Mouse (Mus musculus): ENCODE results near the gene Tmem160. TPM values are rescaled to one million over a fixed set of nuclear protein-coding genes. Genes with fewer than 3 reads are reported as not detected.

Tmem160 gene
- 67.8 and 75.6 TPM in 2 replicates for polyA plus RNA-seq (2015; fragmentation: Nextera tagmentation; extraction: Ambion mirVana)

GRCm38 (mm10) chr7:16452587-16453073 is at the start of gene Tmem160:
Tmem160 (plus strand) TSS chr7:16452779.
- Histone ChIP-seq H3K27ac (replicated peaks) (peak within 1 kb of the TSS; percentile 70), H3K4me1 (replicated peaks) (peaks cover 7% of the 10 kb centered on the region), H3K4me3 (peak within 1 kb of the TSS; percentile 81), H3K9ac (peak within 1 kb of the TSS; percentile 60), H3K4me2 (peak within 1 kb of the TSS; percentile 85), H3K36me3 (0 out of 2 replicates have a peak, but pooled peaks cover 4% of the 10 kb centered on the region), H3K27me3 (no peaks in the 10 kb centered on the region), H3K9me3 (no peaks in the 10 kb centered on the region)
- WGBS = 1% methylated on average over 26 of the region's 30 CpGs
- peak; percentile 98 for ATAC-seq (ENCODE audit: low FRiP score, low read depth)

GRCm38 (mm10) chr7:16402968-16403948 is 49.3 kb upstream of the Tmem160 start:
- Histone ChIP-seq H3K27me3 (no peaks in the 10 kb centered on the region), H3K4me2 (peak overlapping the region; percentile 77), H3K4me3 (peak overlapping the region; percentile 93), H3K9ac (peak overlapping the region; percentile 100), H3K4me1 (replicated peaks) (peaks cover 39% of the 10 kb centered on the region), H3K9me3 (no peaks in the 10 kb centered on the region), H3K36me3 (no peaks in the 10 kb centered on the region), H3K27ac (replicated peaks) (peak overlapping the region; percentile 100)
- 14% methylated on average over 21 of the region's 21 CpGs for WGBS
- ATAC-seq (ENCODE audit: low FRiP score, low read depth) = no peak

- no peaks in the 10 kb centered on the region for H3K9me3 ChIP-seq
- ATAC-seq (ENCODE audit: low FRiP score, low read depth) = no peak
- H3K4me1 ChIP-seq (replicated peaks) = peaks cover 32% of the 10 kb centered on the region
- no peak overlapping the region for H3K4me3 ChIP-seq
- H3K4me2 ChIP-seq = peak overlapping the region; percentile 77
- no peaks in the 10 kb centered on the region for H3K36me3 ChIP-seq
- WGBS = 82% methylated on average over 3 of the region's 3 CpGs
- H3K27me3 ChIP-seq = no peaks in the 10 kb centered on the region
- H3K9ac ChIP-seq = peak overlapping the region; percentile 35; the same call in 1 of the 2 replicates
- peak overlapping the region; percentile 72 for H3K27ac ChIP-seq (replicated peaks)
These were observed 48.1 kb upstream of the Tmem160 start for GRCm38 (mm10) chr7:16404315-16405072.

GRCm38 (mm10) chr7:16405073-16405455 is 47.5 kb upstream of the Tmem160 start:
- no peaks in the 10 kb centered on the region for H3K9me3 ChIP-seq
- no peaks in the 10 kb centered on the region for H3K36me3 ChIP-seq
- H3K4me1 ChIP-seq (replicated peaks) = peaks cover 32% of the 10 kb centered on the region
- H3K27me3 ChIP-seq = no peaks in the 10 kb centered on the region
- peak overlapping the region; percentile 72 for H3K27ac ChIP-seq (replicated peaks)
- peak overlapping the region; percentile 77 for H3K4me2 ChIP-seq
- H3K4me3 ChIP-seq = no peak overlapping the region
- no peak for ATAC-seq (ENCODE audit: low FRiP score, low read depth)
- 0 out of 2 replicates have a peak overlapping the region, but pooled peaks have one; percentile 9 for H3K9ac ChIP-seq
- 58% methylated on average over 2 of the region's 2 CpGs for WGBS

GRCm38 (mm10) chr7:16405516-16406351 is 46.8 kb upstream of the Tmem160 start:
- Histone ChIP-seq H3K36me3 (no peaks in the 10 kb centered on the region), H3K4me1 (replicated peaks) (peaks cover 32% of the 10 kb centered on the region), H3K27ac (replicated peaks) (peak overlapping the region; percentile 72), H3K4me3 (no peak overlapping the region; the same call in 1 of the 2 replicates), H3K9me3 (no peaks in the 10 kb centered on the region), H3K27me3 (no peaks in the 10 kb centered on the region), H3K4me2 (peak overlapping the region; percentile 77), H3K9ac (peak overlapping the region; percentile 13; the same call in 1 of the 2 replicates)
- 57% methylated on average over 11 of the region's 11 CpGs for WGBS
- no peak for ATAC-seq (ENCODE audit: low FRiP score, low read depth)

GRCm38 (mm10) chr7:16406978-16407377 is 45.6 kb upstream of the Tmem160 start:
- H3K4me3 ChIP-seq = no peak overlapping the region
- ATAC-seq (ENCODE audit: low FRiP score, low read depth) = no peak
- WGBS = 93% methylated on average over 3 of the region's 3 CpGs
- H3K27me3 ChIP-seq = no peaks in the 10 kb centered on the region
- no peak overlapping the region for H3K9ac ChIP-seq
- H3K36me3 ChIP-seq = no peaks in the 10 kb centered on the region
- no peaks in the 10 kb centered on the region for H3K9me3 ChIP-seq
- H3K27ac ChIP-seq (replicated peaks) = no peak overlapping the region
- H3K4me1 ChIP-seq (replicated peaks) = peaks cover 32% of the 10 kb centered on the region
- H3K4me2 ChIP-seq = no peak overlapping the region

GRCm38 (mm10) chr7:16411100-16411499 is 41.5 kb upstream of the Tmem160 start:
- H3K36me3 ChIP-seq = no peaks in the 10 kb centered on the region
- no peak overlapping the region for H3K4me3 ChIP-seq
- no peak overlapping the region for H3K4me2 ChIP-seq
- ATAC-seq (ENCODE audit: low FRiP score, low read depth) = no peak
- no peaks in the 10 kb centered on the region for H3K27me3 ChIP-seq
- WGBS = 89% methylated on average over 5 of the region's 5 CpGs
- peaks cover 11% of the 10 kb centered on the region for H3K4me1 ChIP-seq (replicated peaks)
- no peak overlapping the region for H3K9ac ChIP-seq
- H3K9me3 ChIP-seq = no peaks in the 10 kb centered on the region
- no peak overlapping the region for H3K27ac ChIP-seq (replicated peaks)

GRCm38 (mm10) chr7:16412220-16412896 is 40.2 kb upstream of the Tmem160 start:
- no peak overlapping the region for H3K9ac ChIP-seq
- H3K27me3 ChIP-seq = no peaks in the 10 kb centered on the region
- H3K4me2 ChIP-seq = no peak overlapping the region
- peaks cover 9% of the 10 kb centered on the region for H3K36me3 ChIP-seq
- H3K4me1 ChIP-seq (replicated peaks) = peaks cover 7% of the 10 kb centered on the region; the same call in 1 of the 2 replicates
- no peak overlapping the region for H3K27ac ChIP-seq (replicated peaks)
- WGBS = 92% methylated on average over 8 of the region's 8 CpGs
- no peaks in the 10 kb centered on the region for H3K9me3 ChIP-seq
- H3K4me3 ChIP-seq = no peak overlapping the region
- ATAC-seq (ENCODE audit: low FRiP score, low read depth) = no peak

GRCm38 (mm10) chr7:16412930-16413329 is 39.6 kb upstream of the Tmem160 start:
- H3K4me2 ChIP-seq = no peak overlapping the region
- no peak overlapping the region for H3K9ac ChIP-seq
- H3K27me3 ChIP-seq = no peaks in the 10 kb centered on the region
- 48% methylated on average over 2 of the region's 2 CpGs for WGBS
- peaks cover 15% of the 10 kb centered on the region for H3K36me3 ChIP-seq
- no peak for ATAC-seq (ENCODE audit: low FRiP score, low read depth)
- H3K4me1 ChIP-seq (replicated peaks) = peaks cover 7% of the 10 kb centered on the region; the same call in 1 of the 2 replicates
- no peak overlapping the region for H3K27ac ChIP-seq (replicated peaks)
- no peak overlapping the region for H3K4me3 ChIP-seq
- no peaks in the 10 kb centered on the region for H3K9me3 ChIP-seq

GRCm38 (mm10) chr7:16415426-16415825 is 37.2 kb upstream of the Tmem160 start:
- peaks cover 39% of the 10 kb centered on the region for H3K36me3 ChIP-seq
- WGBS = 81% methylated on average over 3 of the region's 3 CpGs
- no peak overlapping the region for H3K9ac ChIP-seq
- H3K4me3 ChIP-seq = no peak overlapping the region
- no peak for ATAC-seq (ENCODE audit: low FRiP score, low read depth)
- peaks cover 7% of the 10 kb centered on the region; the same call in 1 of the 2 replicates for H3K4me1 ChIP-seq (replicated peaks)
- H3K27me3 ChIP-seq = no peaks in the 10 kb centered on the region
- H3K27ac ChIP-seq (replicated peaks) = no peak overlapping the region
- H3K9me3 ChIP-seq = no peaks in the 10 kb centered on the region
- no peak overlapping the region for H3K4me2 ChIP-seq
